Mouse (Mus musculus): Measurements from ENCODE around the gene Vps25. TPM values are rescaled to one million over a fixed set of nuclear protein-coding genes. Genes with fewer than 3 reads are reported as not detected.
A peak's percentile ranks its signal among the peaks of the same experiment; 100 is the strongest.

The Vps25 gene
- polyA plus RNA-seq, 1 experiment, result 141 TPM

GRCm38 (mm10) chr11:101264954-101265471 is 11.5 kb downstream of the Vps25 start:
- H3K36me3 ChIP-seq (ENCODE audit: control insufficient read depth, insufficient read depth), result no peaks in the 10 kb centered on the region
- H3K4me3 ChIP-seq, result no peak overlapping the region
- H3K27me3 ChIP-seq (ENCODE audit: control insufficient read depth, insufficient read depth, insufficient read length), result peaks cover 55% of the 10 kb centered on the region
- H3K79me2 ChIP-seq (ENCODE audit: control insufficient read depth, insufficient read depth), result no peaks in the 10 kb centered on the region
- TF ChIP-seq TCF12 (IDR thresholded peaks at IDR 0.05; ENCODE audit: insufficient read depth, poor library complexity, severe bottlenecking), result no peak
- TF ChIP-seq REST (IDR thresholded peaks at IDR 0.05; ENCODE audit: insufficient read depth, insufficient read length), result no peak
- no peak for TF ChIP-seq SRF (IDR thresholded peaks at IDR 0.05; ENCODE audit: control insufficient read depth, insufficient read length, low read depth)
- no peak for TF ChIP-seq CEBPB (IDR thresholded peaks at IDR 0.05; ENCODE audit: insufficient read depth, poor library complexity, severe bottlenecking)
- no peak for TF ChIP-seq TCF3 (IDR thresholded peaks at IDR 0.05; ENCODE audit: insufficient read length, low read depth)
- no peak for TF ChIP-seq MAX (IDR thresholded peaks at IDR 0.05; ENCODE audit: low read depth)
- no peak for TF ChIP-seq E2F4 (IDR thresholded peaks at IDR 0.05; ENCODE audit: insufficient read depth)
- no peak for TF ChIP-seq POLR2A (IDR thresholded peaks at IDR 0.05; ENCODE audit: insufficient read length, low read depth)
- no peak for TF ChIP-seq USF1 (IDR thresholded peaks at IDR 0.05; ENCODE audit: low read depth)
- TF ChIP-seq MYOG (IDR thresholded peaks at IDR 0.05; ENCODE audit: control insufficient read depth in 1 of 3, insufficient read depth in 1 of 3, insufficient read length in 2 of 3, low read depth in 2 of 3), result no peak
- TF ChIP-seq MYOD1 (IDR thresholded peaks at IDR 0.05; ENCODE audit: control insufficient read depth in 1 of 3, insufficient read length in 2 of 3, low read depth in 2 of 3), result no peak
- TF ChIP-seq POLR2AphosphoS2 (IDR thresholded peaks at IDR 0.05; ENCODE audit: insufficient read length, low read depth), result no peak
- H3ac ChIP-seq (ENCODE audit: control insufficient read depth, insufficient read length), result no peak overlapping the region
- no peak overlapping the region for H3K4me2 ChIP-seq (ENCODE audit: low read depth)

- no peak overlapping the region for H3ac ChIP-seq (ENCODE audit: control insufficient read depth, insufficient read length)
- no peak for TF ChIP-seq USF1 (IDR thresholded peaks at IDR 0.05; ENCODE audit: low read depth)
- no peak overlapping the region for H3K4me2 ChIP-seq (ENCODE audit: low read depth)
- H3K36me3 ChIP-seq (ENCODE audit: control insufficient read depth, insufficient read depth), result no peaks in the 10 kb centered on the region
- H3K27me3 ChIP-seq (ENCODE audit: control insufficient read depth, insufficient read depth, insufficient read length), result peaks cover 53% of the 10 kb centered on the region
- no peak overlapping the region for H3K4me3 ChIP-seq
- no peaks in the 10 kb centered on the region for H3K79me2 ChIP-seq (ENCODE audit: control insufficient read depth, insufficient read depth)
These were observed 12.4 kb downstream of the Vps25 start for GRCm38 (mm10) chr11:101265906-101266305.

GRCm38 (mm10) chr11:101269577-101270116 is 16.1 kb downstream of the Vps25 start:
- TF ChIP-seq USF1 (IDR thresholded peaks at IDR 0.05; ENCODE audit: low read depth) (no peak), TCF12 (IDR thresholded peaks at IDR 0.05; ENCODE audit: insufficient read depth, poor library complexity, severe bottlenecking) (no peak), POLR2AphosphoS2 (IDR thresholded peaks at IDR 0.05; ENCODE audit: insufficient read length, low read depth) (no peak), MYOD1 (IDR thresholded peaks at IDR 0.05; ENCODE audit: control insufficient read depth in 1 of 3, insufficient read length in 2 of 3, low read depth in 2 of 3) (no peak), CEBPB (IDR thresholded peaks at IDR 0.05; ENCODE audit: insufficient read depth, poor library complexity, severe bottlenecking) (no peak), MYOG (IDR thresholded peaks at IDR 0.05; ENCODE audit: control insufficient read depth in 1 of 3, insufficient read depth in 1 of 3, insufficient read length in 2 of 3, low read depth in 2 of 3) (no peak), E2F4 (IDR thresholded peaks at IDR 0.05; ENCODE audit: insufficient read depth) (no peak), MAX (IDR thresholded peaks at IDR 0.05; ENCODE audit: low read depth) (no peak), REST (IDR thresholded peaks at IDR 0.05; ENCODE audit: insufficient read depth, insufficient read length) (no peak), TCF3 (IDR thresholded peaks at IDR 0.05; ENCODE audit: insufficient read length, low read depth) (no peak), SRF (IDR thresholded peaks at IDR 0.05; ENCODE audit: control insufficient read depth, insufficient read length, low read depth) (no peak), POLR2A (IDR thresholded peaks at IDR 0.05; ENCODE audit: insufficient read length, low read depth) (no peak)
- no peak overlapping the region for H3K4me3 ChIP-seq
- no peak overlapping the region for H3ac ChIP-seq (ENCODE audit: control insufficient read depth, insufficient read length)
- no peak overlapping the region for H3K4me2 ChIP-seq (ENCODE audit: low read depth)
- no peaks in the 10 kb centered on the region for H3K79me2 ChIP-seq (ENCODE audit: control insufficient read depth, insufficient read depth)
- H3K36me3 ChIP-seq (ENCODE audit: control insufficient read depth, insufficient read depth), result no peaks in the 10 kb centered on the region
- peaks cover 33% of the 10 kb centered on the region for H3K27me3 ChIP-seq (ENCODE audit: control insufficient read depth, insufficient read depth, insufficient read length)

GRCm38 (mm10) chr11:101272446-101272845 is 18.9 kb downstream of the Vps25 start:
- H3K36me3 ChIP-seq (ENCODE audit: control insufficient read depth, insufficient read depth), result no peaks in the 10 kb centered on the region
- H3ac ChIP-seq (ENCODE audit: control insufficient read depth, insufficient read length), result no peak overlapping the region
- H3K79me2 ChIP-seq (ENCODE audit: control insufficient read depth, insufficient read depth), result no peaks in the 10 kb centered on the region
- TF ChIP-seq USF1 (IDR thresholded peaks at IDR 0.05; ENCODE audit: low read depth), result peak; percentile 46
- TF ChIP-seq REST (IDR thresholded peaks at IDR 0.05; ENCODE audit: insufficient read depth, insufficient read length), result no peak
- TF ChIP-seq TCF12 (IDR thresholded peaks at IDR 0.05; ENCODE audit: insufficient read depth, poor library complexity, severe bottlenecking), result no peak
- no peak for TF ChIP-seq POLR2AphosphoS2 (IDR thresholded peaks at IDR 0.05; ENCODE audit: insufficient read length, low read depth)
- TF ChIP-seq CEBPB (IDR thresholded peaks at IDR 0.05; ENCODE audit: insufficient read depth, poor library complexity, severe bottlenecking), result no peak
- no peak for TF ChIP-seq MYOG (IDR thresholded peaks at IDR 0.05; ENCODE audit: control insufficient read depth in 1 of 3, insufficient read depth in 1 of 3, insufficient read length in 2 of 3, low read depth in 2 of 3)
- no peak for TF ChIP-seq POLR2A (IDR thresholded peaks at IDR 0.05; ENCODE audit: insufficient read length, low read depth)
- no peak for TF ChIP-seq SRF (IDR thresholded peaks at IDR 0.05; ENCODE audit: control insufficient read depth, insufficient read length, low read depth)
- H3K4me2 ChIP-seq (ENCODE audit: low read depth), result no peak overlapping the region
- peaks cover 25% of the 10 kb centered on the region for H3K27me3 ChIP-seq (ENCODE audit: control insufficient read depth, insufficient read depth, insufficient read length)
- H3K4me3 ChIP-seq, result no peak overlapping the region

GRCm38 (mm10) chr11:101275309-101275708 is 21.8 kb downstream of the Vps25 start:
- Histone ChIP-seq H3K4me3 (no peak overlapping the region), H3ac (ENCODE audit: control insufficient read depth, insufficient read length) (no peak overlapping the region), H3K36me3 (ENCODE audit: control insufficient read depth, insufficient read depth) (no peaks in the 10 kb centered on the region), H3K4me2 (ENCODE audit: low read depth) (no peak overlapping the region), H3K79me2 (ENCODE audit: control insufficient read depth, insufficient read depth) (no peaks in the 10 kb centered on the region), H3K27me3 (ENCODE audit: control insufficient read depth, insufficient read depth, insufficient read length) (peaks cover 12% of the 10 kb centered on the region)
- TF ChIP-seq MYOG (IDR thresholded peaks at IDR 0.05; ENCODE audit: control insufficient read depth in 1 of 3, insufficient read depth in 1 of 3, insufficient read length in 2 of 3, low read depth in 2 of 3) (no peak), E2F4 (IDR thresholded peaks at IDR 0.05; ENCODE audit: insufficient read depth) (no peak), POLR2AphosphoS2 (IDR thresholded peaks at IDR 0.05; ENCODE audit: insufficient read length, low read depth) (no peak), TCF12 (IDR thresholded peaks at IDR 0.05; ENCODE audit: insufficient read depth, poor library complexity, severe bottlenecking) (no peak), USF1 (IDR thresholded peaks at IDR 0.05; ENCODE audit: low read depth) (no peak), MYOD1 (IDR thresholded peaks at IDR 0.05; ENCODE audit: control insufficient read depth in 1 of 3, insufficient read length in 2 of 3, low read depth in 2 of 3) (no peak), TCF3 (IDR thresholded peaks at IDR 0.05; ENCODE audit: insufficient read length, low read depth) (no peak), MAX (IDR thresholded peaks at IDR 0.05; ENCODE audit: low read depth) (no peak), CEBPB (IDR thresholded peaks at IDR 0.05; ENCODE audit: insufficient read depth, poor library complexity, severe bottlenecking) (no peak), REST (IDR thresholded peaks at IDR 0.05; ENCODE audit: insufficient read depth, insufficient read length) (no peak), POLR2A (IDR thresholded peaks at IDR 0.05; ENCODE audit: insufficient read length, low read depth) (no peak), SRF (IDR thresholded peaks at IDR 0.05; ENCODE audit: control insufficient read depth, insufficient read length, low read depth) (no peak)

All from myocyte (in vitro differentiated cells).